Comparison of ENCODE assay signal across 8 mouse cellular contexts in the genomic region with DNA sequence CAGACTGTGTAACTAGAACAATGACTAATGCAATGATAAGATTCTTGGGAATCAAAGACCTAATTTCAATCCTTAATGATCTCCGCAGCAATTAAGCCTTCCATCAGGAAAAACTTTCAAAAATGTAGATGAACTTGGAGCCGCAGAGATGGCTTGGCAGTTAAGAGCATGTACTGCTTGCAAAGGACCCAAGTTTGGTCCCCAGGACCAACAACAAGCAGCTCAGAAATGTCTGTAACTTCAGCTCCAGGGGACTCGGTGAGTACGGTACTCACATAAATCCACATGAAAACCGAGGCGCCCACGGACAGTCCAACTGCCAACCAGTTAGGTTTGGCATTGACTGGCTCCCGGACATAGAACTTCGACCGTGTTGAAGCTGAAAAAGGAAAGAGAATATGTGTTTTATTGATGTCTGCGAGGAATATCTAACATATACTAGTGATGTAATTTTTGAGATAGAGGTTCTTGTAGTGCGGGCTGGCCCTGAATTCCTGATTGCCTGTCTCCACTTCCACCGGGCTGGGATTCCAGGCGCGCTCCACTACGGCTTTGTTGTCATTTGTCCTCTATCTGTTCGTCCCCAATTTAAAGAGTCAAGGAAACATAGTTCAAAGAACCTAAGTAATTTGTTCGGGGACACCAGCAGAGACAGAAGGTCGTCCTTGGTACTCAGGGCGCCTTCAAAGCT. TPM values are rescaled to one million over a fixed set of nuclear protein-coding genes. Genes with fewer than 3 reads are reported as not detected.
DNase-seq lines count a peak whose midpoint lies in the region; ATAC-seq lines count a peak whose summit lies in the region.

No protein-coding gene starts in this region.

- H3K9me3 ChIP-seq in heart, embryonic 13.5 days = no peaks in the 10 kb centered on the region
- H3K9me3 ChIP-seq in liver, embryonic 12.5 days (replicated peaks) = no peaks in the 10 kb centered on the region
- no peaks in the 10 kb centered on the region for H3K9me3 ChIP-seq in stomach, embryonic 14.5 days (ENCODE audit: control insufficient read depth, low read depth, low read length)

- peak overlapping the region; percentile 98 for H3K9ac ChIP-seq in heart, embryonic 13.5 days
- H3K9ac ChIP-seq in liver, embryonic 12.5 days = peak overlapping the region; percentile 89
- H3K9ac ChIP-seq in stomach, embryonic 14.5 days (replicated peaks; ENCODE audit: low read depth, low read length) = peak overlapping the region; percentile 79

- 18% methylated on average over 20 of the region's 20 CpGs for WGBS in heart, embryonic 13.5 days
- 19% methylated on average over 20 of the region's 20 CpGs for WGBS in liver, embryonic 12.5 days (ENCODE audit: insufficient replicate concordance)
- 21% methylated on average over 20 of the region's 20 CpGs for WGBS in stomach, embryonic 14.5 days

- H3K4me2 ChIP-seq in heart, embryonic 13.5 days = peak overlapping the region; percentile 82
- peak overlapping the region; percentile 83 for H3K4me2 ChIP-seq in liver, embryonic 12.5 days
- H3K4me2 ChIP-seq in stomach, embryonic 14.5 days (replicated peaks; ENCODE audit: low read depth, low read length) = peak overlapping the region; percentile 80

- H3K27me3 ChIP-seq in heart, embryonic 13.5 days (replicated peaks) = no peaks in the 10 kb centered on the region
- H3K27me3 ChIP-seq in liver, embryonic 12.5 days (replicated peaks) = no peaks in the 10 kb centered on the region
- H3K27me3 ChIP-seq in stomach, embryonic 14.5 days (ENCODE audit: control insufficient read depth, insufficient read depth, low read length) = no peaks in the 10 kb centered on the region

- no peak for ATAC-seq in cerebellum, adult (ENCODE audit: insufficient number of reproducible peaks, low FRiP score, low TSS enrichment)
- ATAC-seq in heart, embryonic 13.5 days (ENCODE audit: extremely low read depth, insufficient number of reproducible peaks, low FRiP score, low TSS enrichment) = no peak
- ATAC-seq in liver, embryonic 12.5 days = peak; percentile 7; the same call in 1 of the 2 replicates
- no peak for ATAC-seq in stomach, embryonic 14.5 days (ENCODE audit: insufficient number of reproducible peaks, insufficient read depth, low FRiP score, low read depth)

- H3K36me3 ChIP-seq in heart, embryonic 13.5 days = peaks cover 38% of the 10 kb centered on the region
- H3K36me3 ChIP-seq in liver, embryonic 12.5 days = peaks cover 37% of the 10 kb centered on the region
- H3K36me3 ChIP-seq in stomach, embryonic 14.5 days (ENCODE audit: control insufficient read depth, insufficient read depth, low read length) = peaks cover 11% of the 10 kb centered on the region; the same call in 1 of the 2 replicates

- peak overlapping the region; percentile 99 for H3K27ac ChIP-seq in heart, embryonic 13.5 days (replicated peaks)
- peak overlapping the region; percentile 87 for H3K27ac ChIP-seq in liver, embryonic 12.5 days
- H3K27ac ChIP-seq in stomach, embryonic 14.5 days (ENCODE audit: low read length) = peak overlapping the region; percentile 91

- peak; percentile 29 to 54 for DNase-seq in cerebellum, postnatal 10 days
- peak; percentile 33 for DNase-seq in right cerebral cortex, postnatal 4 days
- DNase-seq in right cerebral cortex, postnatal 36 days (ENCODE audit: low spot score in 2 of 2) = no peak
- no peak for DNase-seq in thymus, adult 18-20 months

- H3K4me3 ChIP-seq in heart, embryonic 13.5 days = peak overlapping the region; percentile 94
- peak overlapping the region; percentile 87 for H3K4me3 ChIP-seq in liver, embryonic 12.5 days
- peak overlapping the region; percentile 80 for H3K4me3 ChIP-seq in stomach, embryonic 14.5 days (ENCODE audit: low read depth, low read length)

- peaks cover 24% of the 10 kb centered on the region for H3K4me1 ChIP-seq in heart, embryonic 13.5 days
- H3K4me1 ChIP-seq in liver, embryonic 12.5 days = peaks cover 29% of the 10 kb centered on the region
- H3K4me1 ChIP-seq in stomach, embryonic 14.5 days (ENCODE audit: control insufficient read depth, insufficient read depth, low read length) = no peaks in the 10 kb centered on the region

RNA-seq across cellular contexts. Expression of gene Ndufc1, which starts 0.8 kb away (rescaled TPM):
- 1,322 and 1,484 TPM in 2 replicates for polyA plus RNA-seq in heart, embryonic 13.5 days (2015; fragmentation: Nextera tagmentation; extraction: Ambion mirVana)
- polyA plus RNA-seq in liver, embryonic 12.5 days (2016; fragmentation: Nextera tagmentation; extraction: Ambion mirVana) = 539 and 560 TPM in 2 replicates
- 674 and 700 TPM in 2 replicates for polyA plus RNA-seq in stomach, embryonic 14.5 days (2014; fragmentation: Nextera tagmentation; extraction: Ambion mirVana)

RNA-seq across cellular contexts. Expression of gene Naa15, which starts 6.9 kb away (rescaled TPM):
- polyA plus RNA-seq in heart, embryonic 13.5 days (2015; fragmentation: Nextera tagmentation; extraction: Ambion mirVana) = 35.7 and 44.6 TPM in 2 replicates
- 41.9 and 49.9 TPM in 2 replicates for polyA plus RNA-seq in liver, embryonic 12.5 days (2016; fragmentation: Nextera tagmentation; extraction: Ambion mirVana)
- 41.5 and 45.7 TPM in 2 replicates for polyA plus RNA-seq in stomach, embryonic 14.5 days (2014; fragmentation: Nextera tagmentation; extraction: Ambion mirVana)

RNA-seq across cellular contexts. Expression of gene Mgarp, which starts 11.5 kb away (rescaled TPM):
- polyA plus RNA-seq in heart, embryonic 13.5 days (2015; fragmentation: Nextera tagmentation; extraction: Ambion mirVana) = 11.7 and 12.2 TPM in 2 replicates
- 1.3 and 1.7 TPM in 2 replicates for polyA plus RNA-seq in liver, embryonic 12.5 days (2016; fragmentation: Nextera tagmentation; extraction: Ambion mirVana)
- polyA plus RNA-seq in stomach, embryonic 14.5 days (2014; fragmentation: Nextera tagmentation; extraction: Ambion mirVana) = 2.9 and 3.0 TPM in 2 replicates

Comparison
In these comparisons a context has a peak if more than half of its experiments do, and no peak if none do; other contexts are left out.
1. DNase-seq: peak in cerebellum, postnatal 10 days (2 of 2) and right cerebral cortex, postnatal 4 days (single experiment); none in right cerebral cortex, postnatal 36 days (0 of 2) and thymus, adult 18-20 months (0 of 2).
2. Peak in every context shown above with its lines, with median percentiles within 50 percentile points of each other: H3K27ac ChIP-seq, H3K4me2 ChIP-seq, H3K4me3 ChIP-seq and H3K9ac ChIP-seq.